Mouse (Mus musculus): ENCODE measurements around the gene Ncoa4. TPM values are rescaled to one million over a fixed set of nuclear protein-coding genes. Genes with fewer than 3 reads are reported as not detected.
"Not testable (repeated sequence)": the region's sequence is repeated elsewhere in the genome, so short reads cannot be mapped to it uniquely, and the experiment has no call there.

The Ncoa4 gene
- total RNA-seq (2022) = 100 to 1,000 TPM; 139 to 231 (median 191) TPM

DNA sequence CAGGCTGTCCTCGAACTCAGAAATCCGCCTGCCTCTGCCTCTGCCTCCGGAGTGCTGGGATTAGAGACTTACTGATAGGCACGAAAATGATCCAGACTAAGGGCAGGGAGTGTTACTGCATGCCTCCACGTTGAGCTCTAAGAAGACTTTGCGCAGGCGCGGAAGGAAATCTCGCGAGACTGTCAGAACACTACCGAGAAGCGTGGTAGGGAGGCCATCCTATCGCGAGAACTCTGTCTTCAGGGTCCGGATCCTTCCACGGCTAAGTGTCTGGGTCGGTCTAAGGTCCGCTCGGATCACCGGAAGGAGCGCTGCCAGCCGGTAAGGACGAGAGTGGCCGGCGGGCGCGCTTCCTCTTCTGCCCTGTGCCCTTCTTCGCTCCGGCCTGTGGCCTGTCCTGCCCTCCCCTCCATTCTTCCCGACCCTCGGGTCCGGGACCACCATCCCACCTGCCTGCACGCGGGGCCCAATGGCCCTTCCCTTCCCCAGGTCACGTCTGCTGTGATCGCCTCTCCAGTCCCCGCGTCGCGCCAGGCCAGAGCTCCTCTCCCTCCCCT lies at the start of gene Ncoa4:
Ncoa4 (plus strand) TSS at position 176 of the 557 bp plus-strand sequence.
- DNase-seq = peak; percentile 98

DNA sequence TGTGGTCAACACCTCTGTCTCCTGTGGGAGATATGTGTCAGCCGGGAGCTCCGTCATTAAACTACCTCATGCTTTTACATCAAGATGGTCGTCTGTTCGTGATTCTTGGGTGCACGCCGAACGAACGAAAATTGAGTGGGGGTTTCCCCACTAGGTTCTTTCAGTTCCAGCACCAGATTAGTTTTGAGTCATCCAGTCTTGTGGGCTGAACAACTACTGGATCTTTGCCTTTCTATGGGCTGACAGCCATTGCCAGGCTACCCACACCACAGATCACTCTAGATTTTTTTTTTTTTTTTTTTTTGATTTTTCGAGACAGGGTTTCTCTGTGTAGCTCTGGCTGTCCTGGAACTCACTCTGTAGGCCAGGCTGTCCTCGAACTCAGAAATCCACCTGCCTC lies 47.5 kb upstream of the Ncoa4 start:
- DNase-seq = not testable (repeated sequence)

DNA sequence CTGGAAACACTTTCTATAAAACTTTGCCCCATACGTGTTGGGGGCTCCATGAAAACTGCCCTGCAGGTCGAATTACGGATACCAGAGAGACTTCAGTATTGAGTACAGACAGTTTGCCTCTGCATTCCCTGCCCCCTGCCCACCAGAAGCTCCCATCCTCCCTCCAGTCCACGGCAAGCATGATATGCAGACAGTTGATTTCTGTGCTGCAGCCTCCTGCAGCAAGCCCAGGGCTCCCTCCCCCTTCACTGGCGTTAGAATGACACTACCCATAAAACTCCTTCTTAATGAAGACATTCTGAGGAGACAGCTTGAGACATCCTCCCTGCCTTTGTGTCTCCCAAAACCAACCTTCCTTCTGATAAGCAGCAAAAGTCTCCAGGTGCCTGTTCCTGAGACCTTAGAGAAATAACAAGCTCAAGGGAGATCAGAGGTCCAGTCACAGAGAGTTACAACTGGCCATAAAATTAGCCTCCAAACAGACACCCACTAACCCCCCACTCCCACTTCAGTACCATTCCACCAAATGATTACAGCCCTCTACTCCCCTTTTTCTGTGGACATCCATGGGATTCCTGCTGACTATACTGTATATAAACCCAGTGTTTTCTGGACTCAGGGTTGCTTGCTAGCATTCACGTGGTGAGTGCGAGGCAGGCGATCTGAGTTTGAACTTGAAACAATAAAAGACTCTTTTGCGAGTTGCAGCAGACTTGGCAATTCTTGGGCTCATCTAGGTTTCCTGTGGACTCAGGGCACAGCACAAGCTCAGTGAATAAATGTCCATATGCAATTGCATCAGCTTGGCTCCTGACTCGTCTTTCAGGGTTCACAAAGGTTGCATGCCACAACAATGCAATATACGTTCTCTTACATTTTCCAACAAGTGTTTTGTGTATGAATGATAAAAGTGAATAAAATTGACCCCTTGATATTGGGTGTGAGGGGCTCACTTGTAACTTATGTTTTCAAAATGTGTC lies 38.4 kb upstream of the Ncoa4 start:
- DNase-seq = no peak

DNA sequence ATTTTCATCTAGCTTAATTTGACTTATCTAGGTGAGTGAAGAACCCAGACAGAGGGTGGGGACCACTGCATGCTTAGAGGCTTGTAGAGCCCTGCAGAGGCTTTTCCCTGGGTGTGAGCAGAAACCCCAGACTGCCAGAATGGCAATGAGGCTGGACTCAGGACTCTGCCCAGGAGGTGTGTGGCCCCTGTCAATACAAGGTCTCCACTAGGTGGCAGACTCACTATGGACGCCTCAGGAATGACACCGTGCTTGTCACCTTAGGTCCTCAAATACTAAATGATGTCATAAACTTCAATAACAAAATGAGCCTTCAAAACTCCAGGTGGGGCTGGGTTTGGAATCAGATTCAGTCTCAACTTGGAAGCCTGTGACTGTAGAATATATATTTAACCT lies 37.7 kb upstream of the Ncoa4 start:
- DNase-seq = no peak

DNA sequence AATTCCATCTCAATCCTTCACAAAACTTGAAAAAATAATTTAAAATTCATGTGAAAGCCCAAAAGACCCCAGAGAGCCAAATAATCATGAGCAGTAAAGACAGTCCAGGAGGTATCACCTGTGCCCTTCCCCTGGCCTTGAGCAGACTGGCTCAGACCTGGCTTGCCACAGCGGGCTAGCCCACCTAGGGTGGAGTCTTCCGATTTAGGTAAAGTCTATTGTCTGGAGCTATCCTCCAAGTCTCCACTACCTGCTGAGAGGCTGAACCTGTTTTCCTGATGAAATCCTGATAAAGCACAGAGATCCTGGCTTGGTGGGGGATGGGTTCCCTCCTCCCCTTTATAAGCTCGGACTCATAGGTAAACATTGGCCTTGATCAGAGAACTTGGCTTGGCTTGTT lies 35.4 kb upstream of the Ncoa4 start:
- DNase-seq = no peak

DNA sequence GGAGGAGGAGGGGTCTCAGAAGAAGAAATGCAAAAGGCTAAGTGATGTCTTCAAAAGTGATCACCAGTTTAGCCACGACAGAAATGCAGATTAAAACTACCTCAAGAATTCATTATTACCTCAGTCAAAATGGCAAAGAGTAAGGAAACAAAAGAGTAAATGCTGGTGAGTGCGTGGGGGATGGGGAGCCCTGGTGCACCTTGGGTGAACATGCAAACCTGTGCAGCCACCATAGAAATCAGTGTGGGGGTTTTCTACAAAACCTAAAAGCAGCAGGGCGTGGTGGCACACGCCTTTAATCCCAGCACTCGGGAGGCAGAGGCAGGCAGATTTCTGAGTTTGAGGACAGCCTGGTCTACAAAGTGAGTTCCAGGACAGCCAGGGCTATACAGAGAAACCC lies 34.4 kb upstream of the Ncoa4 start:
- not testable (repeated sequence) for DNase-seq

DNA sequence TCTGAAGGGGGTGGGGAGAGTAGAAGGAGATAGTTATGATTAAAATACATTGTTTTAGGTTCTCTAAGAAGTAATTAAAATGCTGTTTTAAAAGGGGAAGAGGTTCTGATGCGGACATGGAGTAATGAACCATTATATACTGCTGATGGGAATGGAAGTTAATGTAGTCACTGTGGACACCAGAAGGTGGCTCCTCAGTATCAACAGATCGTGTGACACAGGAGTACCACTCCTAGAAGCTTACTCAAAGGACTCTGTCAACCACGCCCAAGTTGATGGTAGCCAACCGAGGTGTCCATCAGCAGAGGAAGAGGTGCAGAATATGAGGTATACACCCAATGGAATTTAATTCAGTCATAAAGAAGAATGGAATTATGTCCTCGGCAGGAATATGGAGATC lies 31.3 kb upstream of the Ncoa4 start:
- DNase-seq = no peak

DNA sequence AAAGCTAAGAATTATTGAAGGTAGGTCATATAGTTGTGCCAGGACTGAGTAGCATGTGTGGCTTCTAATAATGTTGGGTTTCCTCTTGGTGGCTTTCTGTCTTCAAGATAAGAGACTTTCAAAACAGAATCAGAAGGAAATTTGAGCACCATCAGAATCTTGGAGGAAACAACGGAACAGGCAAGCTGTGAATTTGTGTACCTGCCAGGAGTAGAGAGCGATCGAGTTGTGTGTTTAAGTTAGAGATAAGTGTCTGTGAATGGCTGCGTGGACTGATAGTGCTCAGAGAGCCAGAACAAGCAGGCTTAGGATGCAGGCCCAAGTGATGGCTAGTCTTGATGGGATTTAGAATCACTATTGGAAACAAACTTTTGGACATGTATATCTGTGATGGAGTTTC lies 27.8 kb upstream of the Ncoa4 start:
- DNase-seq = no peak

DNA sequence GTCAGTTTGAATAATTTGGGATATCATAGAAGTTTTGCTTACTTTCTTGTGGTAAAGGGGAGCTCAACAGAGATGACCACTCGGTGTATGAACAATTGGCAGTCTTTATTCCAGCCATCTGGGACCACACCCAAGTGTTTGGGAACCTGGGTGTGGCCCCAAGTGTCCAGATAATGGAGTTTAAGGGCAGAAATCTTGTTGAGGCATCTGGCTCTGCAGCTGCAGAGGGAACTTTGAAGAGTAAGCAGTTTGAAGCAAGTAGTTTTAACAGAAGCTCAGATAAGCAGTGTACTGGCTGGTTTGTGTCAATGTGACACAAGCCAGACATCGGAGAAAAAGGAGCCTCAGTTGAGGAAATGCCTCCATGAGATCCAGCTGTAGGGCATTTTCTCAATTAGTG lies 25.4 kb upstream of the Ncoa4 start:
- no peak for DNase-seq

DNA sequence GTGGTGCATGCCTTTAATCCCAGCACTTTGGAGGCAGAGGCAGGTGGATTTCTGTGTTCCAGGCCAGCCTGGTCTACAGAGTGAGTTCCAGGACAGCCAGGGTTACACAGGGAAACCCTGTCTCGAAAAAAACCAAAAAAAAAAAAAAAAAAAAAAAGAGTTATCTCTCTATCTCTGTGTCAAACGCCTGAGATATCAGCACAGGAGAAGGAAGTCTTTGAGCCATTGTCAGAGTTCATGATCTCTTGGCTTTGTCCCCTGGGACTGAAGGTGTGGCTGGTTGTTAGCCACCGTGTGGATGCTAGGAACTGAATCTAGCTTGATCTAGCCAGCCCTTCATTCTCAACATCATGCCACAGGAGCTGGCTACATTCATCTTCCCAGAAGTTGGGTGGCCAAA lies 23.2 kb upstream of the Ncoa4 start:
- not testable (repeated sequence) for DNase-seq

DNA sequence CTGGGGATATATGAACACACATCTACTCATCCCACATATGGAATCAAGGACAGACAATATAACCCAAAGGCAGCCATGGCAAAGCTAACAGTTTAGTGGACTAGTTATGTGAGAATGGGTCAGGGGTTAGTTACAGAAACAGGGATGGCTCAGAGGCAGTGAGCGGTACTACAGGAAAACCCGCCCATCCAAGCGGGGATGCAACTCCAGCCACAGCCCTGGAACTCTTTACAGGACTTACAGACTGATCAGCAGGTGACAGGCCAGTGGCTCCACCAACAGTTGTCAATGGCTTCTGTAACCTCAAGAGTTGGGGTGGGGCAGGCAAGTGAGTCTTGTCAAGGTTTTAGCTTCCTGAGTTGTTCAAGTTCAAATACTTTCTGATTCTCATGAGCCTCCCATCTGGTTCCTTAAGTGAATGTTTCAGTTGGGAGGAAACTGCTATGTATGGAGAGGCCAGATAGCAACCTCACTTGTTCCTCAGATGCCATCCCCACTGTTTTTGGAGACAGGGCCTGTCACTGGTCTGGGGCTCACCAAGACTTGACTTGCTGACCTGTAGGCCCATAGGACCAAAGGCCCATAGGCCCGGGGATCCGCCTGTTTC lies 19.2 kb upstream of the Ncoa4 start:
- no peak for DNase-seq

DNA sequence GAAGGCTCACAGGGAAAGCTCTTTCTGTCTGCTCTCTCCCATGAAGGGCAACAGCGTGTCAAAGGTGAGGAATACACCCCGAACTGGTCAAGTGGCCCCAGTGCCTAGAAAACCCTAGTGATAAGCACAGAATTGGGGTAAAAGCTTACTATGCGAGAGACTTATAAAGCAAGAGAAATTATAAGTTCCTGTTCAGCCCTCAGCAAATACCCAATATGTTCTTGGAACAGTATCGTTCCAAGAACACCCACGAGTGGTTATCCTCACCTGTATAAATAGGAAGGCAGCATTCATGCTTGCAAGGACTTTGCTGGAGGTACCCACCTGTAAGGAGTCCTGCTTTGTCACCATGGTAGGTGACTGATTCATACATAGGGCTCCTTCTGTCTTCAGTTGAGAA lies 17.9 kb upstream of the Ncoa4 start, which contains the start of gene Msmb:
Msmb (plus strand) TSS at position 301 of the 400 bp plus-strand sequence.
- DNase-seq = no peak

DNA sequence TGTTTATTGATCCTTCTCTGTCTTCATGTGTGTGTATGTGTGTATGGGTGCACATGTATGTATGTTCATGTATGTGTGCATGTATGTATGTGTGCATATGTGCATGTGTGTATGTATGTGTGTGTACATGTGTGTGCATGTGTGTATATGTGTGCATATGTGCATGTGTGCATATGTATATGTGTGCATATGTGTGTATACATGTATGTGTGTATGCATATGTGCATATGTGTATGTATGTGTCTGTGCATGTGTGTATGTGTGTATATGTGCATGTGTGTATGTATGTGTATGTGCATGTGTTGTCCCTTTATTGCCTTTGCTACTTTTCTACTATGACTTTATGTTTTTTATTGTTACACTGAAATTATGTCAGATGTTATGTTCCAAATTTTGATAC lies 14.9 kb upstream of the Ncoa4 start:
- DNase-seq = no peak

DNA sequence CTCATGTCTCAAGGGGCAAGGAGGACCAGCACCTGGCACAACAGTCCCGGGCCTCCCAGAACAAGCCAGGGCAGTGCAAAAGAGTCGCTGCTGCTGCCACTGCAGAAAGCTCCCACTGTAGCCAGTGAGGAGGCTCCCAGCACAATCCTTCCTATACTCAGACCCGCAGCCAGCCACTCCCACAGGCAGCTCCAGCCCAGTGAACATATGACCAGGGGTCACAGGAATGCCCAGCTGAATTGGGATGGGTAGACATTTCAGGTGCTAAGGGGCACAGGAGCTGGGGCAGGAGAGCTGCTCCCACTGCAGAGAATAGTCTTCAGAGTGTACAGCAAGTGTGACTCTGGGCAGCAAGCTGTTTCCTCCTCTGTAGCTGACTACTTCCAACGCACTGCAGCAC lies 14.3 kb upstream of the Ncoa4 start:
- DNase-seq = no peak

DNA sequence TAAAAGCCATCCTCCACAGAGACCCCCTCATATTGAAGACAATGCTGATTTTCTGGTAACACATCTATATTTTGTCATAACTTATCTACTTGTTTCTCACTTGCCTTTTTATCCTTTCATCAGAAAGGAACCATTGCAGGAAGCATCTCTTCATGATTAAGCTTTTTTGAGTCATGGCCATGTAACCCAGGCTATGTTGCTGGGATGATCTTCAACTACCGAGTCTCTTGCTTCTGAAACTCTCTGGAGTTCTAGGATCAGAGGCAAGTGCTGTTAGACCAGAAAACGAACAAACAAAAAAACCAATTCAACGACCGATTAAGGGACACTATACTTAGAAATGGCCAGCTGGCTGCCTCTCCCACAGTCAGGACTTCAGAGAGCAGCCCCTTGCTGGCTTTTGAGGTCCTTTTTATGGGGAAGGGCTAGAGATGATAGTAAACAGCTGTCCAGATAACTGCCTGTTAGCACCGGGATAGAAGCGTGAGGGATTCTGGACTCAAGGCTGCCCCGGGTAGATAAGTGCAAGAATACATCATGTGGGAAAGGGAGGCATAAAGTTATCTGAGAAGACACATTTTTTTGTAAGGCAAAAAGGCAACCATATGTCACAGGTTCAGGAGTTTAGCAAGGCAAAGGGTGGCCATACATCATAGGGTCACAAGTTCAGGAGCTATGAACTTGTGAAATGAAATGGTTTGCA lies 13.7 kb upstream of the Ncoa4 start:
- DNase-seq = no peak

DNA sequence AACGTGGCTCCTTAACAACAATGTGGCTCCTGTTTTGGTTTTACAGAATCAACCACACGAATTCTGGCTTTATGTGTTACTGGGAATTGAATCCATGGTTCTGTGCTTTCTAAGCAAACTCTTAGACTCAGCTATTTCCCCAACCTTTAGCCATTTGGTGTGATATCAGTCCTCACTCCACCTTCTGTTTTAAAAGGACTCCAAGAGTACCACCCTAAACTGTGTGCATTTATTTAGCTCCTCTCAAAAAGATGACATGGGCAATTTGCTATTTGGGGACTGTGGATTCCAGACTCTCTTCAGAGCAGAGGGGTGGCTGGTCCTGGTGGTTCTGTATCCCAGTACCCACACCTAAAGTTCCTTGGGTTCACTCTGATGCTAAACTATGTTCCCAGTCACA lies 13.1 kb upstream of the Ncoa4 start:
- DNase-seq = no peak

DNA sequence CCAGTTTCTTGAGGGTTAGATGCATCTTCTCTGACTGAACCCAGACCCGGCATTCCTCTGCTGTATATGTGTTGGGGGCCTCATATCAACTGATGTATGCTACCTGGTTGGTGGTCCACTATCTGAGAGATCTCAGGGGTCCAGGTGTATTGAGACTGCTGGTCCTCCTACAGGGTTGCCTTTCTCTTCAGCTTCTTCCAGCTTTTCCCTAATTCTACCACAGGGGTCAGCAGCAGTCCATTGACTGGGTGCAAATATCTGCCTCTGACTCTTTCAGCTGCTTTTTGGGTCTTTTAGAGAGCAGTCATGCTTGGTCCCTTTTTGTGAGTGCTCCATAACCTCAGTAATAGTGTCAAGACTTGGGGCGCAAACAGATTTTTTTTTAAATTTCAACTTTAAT lies 8.8 kb upstream of the Ncoa4 start:
- no peak for DNase-seq

DNA sequence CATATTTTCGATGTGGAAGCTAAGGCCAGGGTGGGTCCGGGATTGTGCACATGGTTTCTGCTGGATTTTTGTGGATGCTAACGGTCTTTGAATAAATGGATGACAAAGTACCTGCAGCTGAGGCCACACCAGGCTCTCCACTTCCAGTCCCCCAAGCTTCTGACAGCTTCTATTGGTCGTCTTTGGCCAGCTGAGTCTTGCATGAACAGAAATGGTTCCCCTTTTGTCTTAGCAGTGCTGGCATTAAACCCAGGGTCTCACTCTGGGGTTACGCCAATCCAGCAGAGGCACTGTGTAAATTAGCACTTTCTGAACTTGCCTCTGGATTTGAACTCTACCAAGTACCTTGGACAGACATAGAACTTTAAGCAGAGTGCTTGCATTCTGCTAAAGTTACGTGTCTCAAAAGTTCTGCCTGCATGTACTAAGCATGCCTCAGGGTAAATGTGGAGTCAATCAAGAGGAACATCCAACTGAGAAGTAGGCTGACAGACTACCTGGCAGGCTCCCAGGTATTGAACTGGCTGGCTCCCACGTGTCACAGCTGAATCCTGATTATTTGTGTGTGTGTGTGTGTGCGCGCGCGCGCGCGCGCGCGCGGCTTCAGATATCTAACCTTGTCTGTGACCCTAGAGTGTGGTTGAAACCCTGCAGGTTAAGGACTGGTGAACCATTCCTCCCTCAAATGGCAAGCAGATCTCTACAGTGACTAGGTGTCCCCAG lies 7.3 kb upstream of the Ncoa4 start:
- no peak for DNase-seq

DNA sequence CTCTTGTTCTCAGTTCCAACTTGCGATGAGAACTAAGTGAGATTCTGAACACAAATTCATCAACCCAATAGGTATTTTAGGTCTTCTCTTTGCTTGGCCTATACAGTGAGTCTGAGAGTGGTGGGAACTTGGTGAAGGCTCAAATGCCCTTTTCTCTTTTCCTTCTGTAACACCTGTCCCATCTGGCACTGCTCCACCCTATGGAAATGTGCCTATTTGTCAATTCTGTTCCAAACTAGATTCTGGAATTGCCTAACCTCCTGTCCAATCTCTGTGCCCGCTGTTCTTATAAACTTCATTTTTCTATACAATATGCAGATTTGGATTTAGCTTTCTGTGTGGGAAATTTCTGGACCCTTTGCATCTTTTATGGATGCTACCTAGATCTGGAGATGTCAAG lies 6.5 kb upstream of the Ncoa4 start:
- no peak for DNase-seq

DNA sequence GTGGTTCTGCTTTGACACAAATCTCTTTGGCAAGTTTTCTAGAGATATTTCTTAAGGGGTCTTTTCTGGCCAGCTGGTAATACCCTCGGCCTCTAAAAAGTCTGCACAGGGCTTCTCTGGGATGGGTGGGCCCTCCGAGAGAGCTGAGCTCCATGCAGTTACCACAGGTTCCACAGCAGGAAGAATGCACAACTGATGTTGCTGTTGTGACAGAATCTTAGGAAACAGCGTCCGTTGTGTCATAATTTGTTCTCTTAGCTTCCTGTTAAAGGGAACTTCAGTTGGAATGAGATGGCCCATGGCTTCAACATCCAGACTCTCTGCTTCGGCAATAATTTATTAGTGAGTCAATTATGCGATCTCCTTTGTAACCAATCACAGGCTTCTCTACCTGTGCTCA lies 4.9 kb upstream of the Ncoa4 start:
- no peak for DNase-seq

DNA sequence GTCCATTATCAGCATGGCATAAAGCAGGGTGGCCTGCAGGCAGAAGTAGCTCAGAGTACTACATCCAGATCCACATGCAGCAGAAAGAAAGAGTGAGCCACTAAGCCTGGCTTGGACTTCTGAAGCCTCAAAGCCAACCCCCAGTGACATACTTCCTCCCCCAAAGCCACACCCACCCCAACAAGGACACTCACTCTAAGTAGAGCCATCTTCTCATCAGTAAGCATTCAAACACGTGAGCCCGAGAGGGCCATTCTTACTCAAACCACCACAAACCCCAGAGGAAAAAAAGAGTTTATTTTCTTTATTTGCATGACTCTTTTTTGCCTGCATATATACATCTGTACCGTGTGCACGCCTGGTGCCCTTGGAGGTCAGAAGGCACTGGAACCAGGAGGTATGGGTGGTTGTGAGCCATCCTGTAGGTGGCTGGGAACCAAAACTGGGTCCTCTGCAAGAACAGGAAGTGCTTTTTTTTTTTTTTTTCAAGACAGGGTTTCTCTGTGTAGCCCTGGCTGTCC lies 455 bp upstream of the Ncoa4 start:
- peak; percentile 13 for DNase-seq

DNA sequence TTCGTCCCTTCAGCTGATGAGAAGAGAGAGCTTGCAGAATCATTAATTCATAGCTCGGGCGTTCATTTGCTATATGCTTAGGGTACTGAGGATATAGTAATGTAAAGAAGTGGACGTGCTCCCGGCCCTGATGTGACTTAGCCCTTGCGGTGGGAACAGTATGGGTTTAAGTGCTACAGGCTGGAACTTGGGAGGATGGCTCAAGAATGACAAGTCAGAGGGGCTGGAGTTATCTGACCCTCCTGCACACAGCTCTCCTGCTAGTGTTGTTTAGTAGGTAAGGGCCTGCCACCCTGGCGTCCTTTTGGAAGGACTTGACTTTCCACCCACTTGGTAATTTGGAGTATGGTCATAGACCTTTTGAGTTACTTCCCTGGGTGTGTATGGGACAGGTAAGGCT lies 898 bp downstream of the Ncoa4 start:
- DNase-seq = no peak
